Mouse (Mus musculus) heart, adult 2 months (tissue): ENCODE data around the gene Magi2. TPM values are rescaled to one million over a fixed set of nuclear protein-coding genes. Genes with fewer than 3 reads are reported as not detected.
"Not testable (repeated sequence)": the region's sequence is repeated elsewhere in the genome, so short reads cannot be mapped to it uniquely, and the experiment has no call there.

Experiments
- DNase-seq, 2 experiments: peaks; one replicate each; pipeline ENCODE4 v3.0.0; 2021
- H3K27ac ChIP-seq: fragments of 200-600 bp; 2 replicates; pipeline ENCODE4 v1.8.1; 2022
- H3K27me3 ChIP-seq: fragments of 200-500 bp; 2 replicates; pipeline ENCODE4 v1.6.1; 2012; ENCODE audit warnings: mild to moderate bottlenecking, low read length, inconsistent platforms, mixed read lengths; ENCODE audit not compliant: control insufficient read depth, insufficient read depth
- H3K36me3 ChIP-seq: fragments of 200-500 bp; 2 replicates; pipeline ENCODE4 v1.6.1; 2012; ENCODE audit warnings: low read length, inconsistent platforms; ENCODE audit not compliant: control insufficient read depth, insufficient read depth
- H3K4me1 ChIP-seq: fragments of 200-500 bp; 2 replicates; pipeline ENCODE4 v1.6.1; 2011; ENCODE audit warnings: low read length; ENCODE audit not compliant: control insufficient read depth, insufficient read depth
- H3K4me3 ChIP-seq: fragments of 200-600 bp; 2 replicates; pipeline ENCODE4 v1.8.1; 2022
- H3K79me2 ChIP-seq: fragments of 200-500 bp; replicated peaks from 2 replicates; pipeline ENCODE4 v1.6.1; 2012; ENCODE audit warnings: mild to moderate bottlenecking, inconsistent platforms, low read length, moderate library complexity, mixed read lengths; ENCODE audit not compliant: control insufficient read depth, insufficient read depth
- H3K9ac ChIP-seq: fragments of 200-500 bp; 2 replicates; pipeline ENCODE4 v1.6.1; 2012; ENCODE audit warnings: low read depth, mild to moderate bottlenecking, control low read depth, inconsistent platforms, low read length, mixed read lengths
- CTCF ChIP-seq: fragments of 200-600 bp; IDR thresholded peaks from 2 replicates; pipeline ENCODE4 v1.8.1; 2022; ENCODE audit warnings: antibody characterized with exemption, mild to moderate bottlenecking, moderate library complexity
- EP300 ChIP-seq: fragments of 200-500 bp; IDR thresholded peaks from 2 replicates; pipeline ENCODE4 v1.6.1; 2011; ENCODE audit warnings: low read depth, low read length, control low read depth; ENCODE audit not compliant: insufficient read depth
- POLR2A ChIP-seq: fragments of 200-500 bp; IDR thresholded peaks from 2 replicates; pipeline ENCODE4 v1.6.1; 2011; ENCODE audit warnings: mild to moderate bottlenecking, low read depth, low read length, control low read depth; ENCODE audit not compliant: insufficient read depth
- WGBS: fragments of 180-500 bp; shearing (Covaris S2); methylation state at CpG from one replicate; pipeline ENCODE4 v1.1.7; 2018; 5-methylcytosine and 5-hydroxymethylcytosine counted together
- intact Hi-C: fragments of 180-260 bp; cut with DNase I; formaldehyde crosslinking; loops from one replicate; pipeline ENCODE4 v1.15.1; 2025
- polyA plus RNA-seq: library from polyadenylated mRNA; depleted of rRNA; stranded (reverse); fragments of >200 nt; gene quantifications from 2 replicates; pipeline ENCODE4 v1.2.3, GENCODE M21; 2012
- total RNA-seq, 2 experiments: library from RNA; stranded (reverse); gene quantifications; 2 replicates each; pipeline ENCODE4 v1.2.3; 2021

The Magi2 gene
- total and polyA plus RNA-seq, 3 experiments = 2.0 to 8.2 (median 7.0) TPM

GRCm38 (mm10) chr5:20259719-20260118 lies 1032.9 kb downstream of the Magi2 start:
- TF ChIP-seq POLR2A = no peak
- no peak for TF ChIP-seq CTCF
- TF ChIP-seq EP300 = no peak
- Histone ChIP-seq H3K9ac (no peak overlapping the region), H3K36me3 (no peaks in the 10 kb centered on the region), H3K27ac (no peak overlapping the region), H3K4me3 (no peak overlapping the region), H3K79me2 (no peaks in the 10 kb centered on the region), H3K4me1 (no peaks in the 10 kb centered on the region), H3K27me3 (no peaks in the 10 kb centered on the region)
- WGBS = 80% methylated on average over 3 of the region's 3 CpGs
- intact Hi-C loops = no loop called here
- no peak for DNase-seq

- intact Hi-C loops = not testable (repeated sequence)
These were observed 1045.8 kb downstream of the Magi2 start for GRCm38 (mm10) chr5:20272680-20273079.

GRCm38 (mm10) chr5:20275632-20276031 lies 1048.8 kb downstream of the Magi2 start:
- Histone ChIP-seq H3K79me2 (no peaks in the 10 kb centered on the region), H3K4me3 (no peak overlapping the region), H3K9ac (no peak overlapping the region), H3K27ac (no peak overlapping the region), H3K36me3 (no peaks in the 10 kb centered on the region), H3K4me1 (no peaks in the 10 kb centered on the region), H3K27me3 (no peaks in the 10 kb centered on the region)
- DNase-seq = no peak
- WGBS = 84% methylated on average over 2 of the region's 2 CpGs
- no peak for TF ChIP-seq POLR2A
- TF ChIP-seq CTCF = no peak
- TF ChIP-seq EP300 = no peak
- intact Hi-C loops = no loop called here

More at GRCm38 (mm10) chr5:20272680-20273079, 1045.8 kb downstream of the Magi2 start:
- not testable (repeated sequence) for H3K9ac ChIP-seq, H3K27me3 ChIP-seq, H3K4me3 ChIP-seq, H3K4me1 ChIP-seq, H3K27ac ChIP-seq, H3K36me3 ChIP-seq, H3K79me2 ChIP-seq, DNase-seq
- 86% methylated on average over 1 of the region's 1 CpGs for WGBS

- no peaks in the 10 kb centered on the region for H3K4me1 ChIP-seq
- no peaks in the 10 kb centered on the region for H3K27me3 ChIP-seq
- H3K79me2 ChIP-seq = no peaks in the 10 kb centered on the region
- no peak overlapping the region for H3K4me3 ChIP-seq
- no peak for TF ChIP-seq POLR2A
- TF ChIP-seq EP300 = no peak
- TF ChIP-seq CTCF = no peak
- WGBS = 83% methylated on average over 8 of the region's 8 CpGs
- DNase-seq = no peak
- no peak overlapping the region for H3K9ac ChIP-seq
- no peaks in the 10 kb centered on the region for H3K36me3 ChIP-seq
- H3K27ac ChIP-seq = no peak overlapping the region
- intact Hi-C loops = no loop called here
These were observed 1058.4 kb downstream of the Magi2 start for GRCm38 (mm10) chr5:20285080-20285840.

- intact Hi-C loops = no loop called here
- Histone ChIP-seq H3K4me1 (no peaks in the 10 kb centered on the region), H3K27ac (no peak overlapping the region), H3K9ac (no peak overlapping the region), H3K36me3 (no peaks in the 10 kb centered on the region), H3K27me3 (no peaks in the 10 kb centered on the region), H3K79me2 (no peaks in the 10 kb centered on the region), H3K4me3 (no peak overlapping the region)
- 53% methylated on average over 11 of the region's 11 CpGs for WGBS
- TF ChIP-seq CTCF (no peak), POLR2A (no peak), EP300 (no peak)
- no peak for DNase-seq
These were observed 1067.7 kb downstream of the Magi2 start for GRCm38 (mm10) chr5:20294521-20294920.

- Histone ChIP-seq H3K36me3 (no peaks in the 10 kb centered on the region), H3K9ac (no peak overlapping the region), H3K27me3 (no peaks in the 10 kb centered on the region), H3K4me1 (no peaks in the 10 kb centered on the region), H3K4me3 (no peak overlapping the region), H3K79me2 (no peaks in the 10 kb centered on the region), H3K27ac (no peak overlapping the region)
- no peak for DNase-seq
- intact Hi-C loops = no loop called here
- WGBS = 54% methylated on average over 6 of the region's 6 CpGs
- TF ChIP-seq EP300 (no peak), POLR2A (no peak), CTCF (no peak)
These were observed 1073.0 kb downstream of the Magi2 start for GRCm38 (mm10) chr5:20299816-20300215.
